Mouse (Mus musculus) myocyte (in vitro differentiated cells): ENCODE measurements around the gene Il23r.

Source experiments
- CEBPB ChIP-seq: IDR thresholded peaks from 2 replicates; pipeline ENCODE4 v1.6.1; 2011; ENCODE audit warnings: mild to moderate bottlenecking, moderate library complexity; ENCODE audit not compliant: poor library complexity, insufficient read depth, severe bottlenecking
- E2F4 ChIP-seq: IDR thresholded peaks from one replicate; pipeline ENCODE4 v1.6.1; 2011; ENCODE audit warnings: mild to moderate bottlenecking, control low read depth, moderate library complexity; ENCODE audit not compliant: insufficient read depth
- USF1 ChIP-seq: IDR thresholded peaks from one replicate; pipeline ENCODE4 v1.6.1; 2011; ENCODE audit warnings: low read depth, mild to moderate bottlenecking, control low read depth, moderate library complexity

DNA sequence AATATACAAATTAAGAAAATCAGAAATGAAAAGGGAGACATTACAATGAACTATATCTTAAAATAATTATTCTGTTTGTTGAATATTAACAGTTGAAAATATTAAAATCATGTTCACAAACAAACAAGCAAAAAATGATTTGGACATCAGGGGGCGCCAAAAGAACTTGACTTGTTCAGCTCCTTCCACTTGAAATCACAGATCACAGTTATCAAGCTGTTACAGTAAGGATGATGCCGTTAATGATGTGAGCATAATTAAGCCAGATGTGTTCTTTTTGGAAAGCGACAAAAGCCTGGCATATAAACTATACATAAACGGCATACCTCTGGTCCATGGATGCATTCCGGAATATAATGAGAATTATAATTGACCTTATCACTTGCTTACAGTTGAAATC, 40.3 kb downstream of the Il23r start:
- TF ChIP-seq CEBPB (no peak), USF1 (no peak), E2F4 (no peak)
